Mouse (Mus musculus): ENCODE measurements around the gene Rbpj. TPM values are rescaled to one million over a fixed set of nuclear protein-coding genes. Genes with fewer than 3 reads are reported as not detected.

The Rbpj gene
- polyA plus RNA-seq, 1 experiment from 2014 or later: 38.7 TPM

- H3K27me3 ChIP-seq (replicated peaks; ENCODE audit: control insufficient read depth, insufficient read depth, low read length): no peaks in the 10 kb centered on the region
- H3K9ac ChIP-seq (replicated peaks; ENCODE audit: low read depth, low read length): no peak overlapping the region
- 79% methylated on average over 3 of the region's 3 CpGs for WGBS
- H3K4me3 ChIP-seq (replicated peaks; ENCODE audit: low read length): no peak overlapping the region
- no peaks in the 10 kb centered on the region for H3K36me3 ChIP-seq (ENCODE audit: control insufficient read depth, insufficient read depth)
- no peak for ATAC-seq
- no peaks in the 10 kb centered on the region for H3K4me1 ChIP-seq (replicated peaks; ENCODE audit: control insufficient read depth, insufficient read depth, low read length)
- H3K9me3 ChIP-seq (ENCODE audit: control insufficient read depth, low read length): no peaks in the 10 kb centered on the region
- no peak overlapping the region for H3K4me2 ChIP-seq (ENCODE audit: low read length)
- no peak overlapping the region for H3K27ac ChIP-seq (ENCODE audit: low read length)
These were observed 26.3 kb upstream of the Rbpj start for GRCm38 (mm10) chr5:53439655-53440054.

GRCm38 (mm10) chr5:53444030-53444429 is 21.9 kb upstream of the Rbpj start:
- H3K27me3 ChIP-seq (replicated peaks; ENCODE audit: control insufficient read depth, insufficient read depth, low read length): no peaks in the 10 kb centered on the region
- H3K9ac ChIP-seq (replicated peaks; ENCODE audit: low read depth, low read length): no peak overlapping the region
- H3K36me3 ChIP-seq (ENCODE audit: control insufficient read depth, insufficient read depth): no peaks in the 10 kb centered on the region
- H3K4me2 ChIP-seq (ENCODE audit: low read length): no peak overlapping the region
- WGBS: 81% methylated on average over 4 of the region's 5 CpGs
- H3K27ac ChIP-seq (ENCODE audit: low read length): no peak overlapping the region
- no peak for ATAC-seq
- no peaks in the 10 kb centered on the region for H3K4me1 ChIP-seq (replicated peaks; ENCODE audit: control insufficient read depth, insufficient read depth, low read length)
- H3K9me3 ChIP-seq (ENCODE audit: control insufficient read depth, low read length): no peaks in the 10 kb centered on the region
- no peak overlapping the region for H3K4me3 ChIP-seq (replicated peaks; ENCODE audit: low read length)

- Histone ChIP-seq H3K27ac (ENCODE audit: low read length) (no peak overlapping the region), H3K36me3 (ENCODE audit: control insufficient read depth, insufficient read depth) (no peaks in the 10 kb centered on the region), H3K9me3 (ENCODE audit: control insufficient read depth, low read length) (no peaks in the 10 kb centered on the region), H3K4me3 (replicated peaks; ENCODE audit: low read length) (no peak overlapping the region), H3K27me3 (replicated peaks; ENCODE audit: control insufficient read depth, insufficient read depth, low read length) (no peaks in the 10 kb centered on the region), H3K9ac (replicated peaks; ENCODE audit: low read depth, low read length) (no peak overlapping the region), H3K4me2 (ENCODE audit: low read length) (no peak overlapping the region), H3K4me1 (replicated peaks; ENCODE audit: control insufficient read depth, insufficient read depth, low read length) (no peaks in the 10 kb centered on the region)
- WGBS: 63% methylated on average over 9 of the region's 9 CpGs
- ATAC-seq: no peak
These were observed 15.0 kb upstream of the Rbpj start for GRCm38 (mm10) chr5:53450945-53451344.

GRCm38 (mm10) chr5:53451829-53452228 is 14.1 kb upstream of the Rbpj start:
- 95% methylated on average over 8 of the region's 8 CpGs for WGBS

GRCm38 (mm10) chr5:53452920-53453319 is 13.0 kb upstream of the Rbpj start:
- Histone ChIP-seq H3K9me3 (ENCODE audit: control insufficient read depth, low read length) (no peaks in the 10 kb centered on the region), H3K4me3 (replicated peaks; ENCODE audit: low read length) (no peak overlapping the region), H3K4me2 (ENCODE audit: low read length) (no peak overlapping the region), H3K9ac (replicated peaks; ENCODE audit: low read depth, low read length) (no peak overlapping the region), H3K27ac (ENCODE audit: low read length) (no peak overlapping the region), H3K27me3 (replicated peaks; ENCODE audit: control insufficient read depth, insufficient read depth, low read length) (no peaks in the 10 kb centered on the region), H3K36me3 (ENCODE audit: control insufficient read depth, insufficient read depth) (no peaks in the 10 kb centered on the region), H3K4me1 (replicated peaks; ENCODE audit: control insufficient read depth, insufficient read depth, low read length) (no peaks in the 10 kb centered on the region)
- WGBS: 87% methylated on average over 3 of the region's 3 CpGs
- ATAC-seq: no peak

More at GRCm38 (mm10) chr5:53451829-53452228, 14.1 kb upstream of the Rbpj start:
- no peak overlapping the region for H3K9ac ChIP-seq (replicated peaks; ENCODE audit: low read depth, low read length)
- H3K4me1 ChIP-seq (replicated peaks; ENCODE audit: control insufficient read depth, insufficient read depth, low read length): no peaks in the 10 kb centered on the region
- H3K27me3 ChIP-seq (replicated peaks; ENCODE audit: control insufficient read depth, insufficient read depth, low read length): no peaks in the 10 kb centered on the region
- no peak overlapping the region for H3K4me2 ChIP-seq (ENCODE audit: low read length)
- H3K4me3 ChIP-seq (replicated peaks; ENCODE audit: low read length): no peak overlapping the region
- no peak for ATAC-seq
- H3K36me3 ChIP-seq (ENCODE audit: control insufficient read depth, insufficient read depth): no peaks in the 10 kb centered on the region
- H3K9me3 ChIP-seq (ENCODE audit: control insufficient read depth, low read length): no peaks in the 10 kb centered on the region
- H3K27ac ChIP-seq (ENCODE audit: low read length): no peak overlapping the region

- Histone ChIP-seq H3K27me3 (replicated peaks; ENCODE audit: control insufficient read depth, insufficient read depth, low read length) (no peaks in the 10 kb centered on the region), H3K9ac (replicated peaks; ENCODE audit: low read depth, low read length) (no peak overlapping the region), H3K4me2 (ENCODE audit: low read length) (no peak overlapping the region), H3K9me3 (ENCODE audit: control insufficient read depth, low read length) (no peaks in the 10 kb centered on the region), H3K4me3 (replicated peaks; ENCODE audit: low read length) (no peak overlapping the region), H3K4me1 (replicated peaks; ENCODE audit: control insufficient read depth, insufficient read depth, low read length) (no peaks in the 10 kb centered on the region), H3K36me3 (ENCODE audit: control insufficient read depth, insufficient read depth) (no peaks in the 10 kb centered on the region), H3K27ac (ENCODE audit: low read length) (no peak overlapping the region)
- no peak for ATAC-seq
- WGBS: 88% methylated on average over 9 of the region's 9 CpGs
These were observed 11.2 kb upstream of the Rbpj start for GRCm38 (mm10) chr5:53454706-53455105.

GRCm38 (mm10) chr5:53455459-53455858 is 10.5 kb upstream of the Rbpj start:
- H3K4me3 ChIP-seq (replicated peaks; ENCODE audit: low read length): no peak overlapping the region
- no peaks in the 10 kb centered on the region for H3K36me3 ChIP-seq (ENCODE audit: control insufficient read depth, insufficient read depth)
- H3K9ac ChIP-seq (replicated peaks; ENCODE audit: low read depth, low read length): no peak overlapping the region
- no peak overlapping the region for H3K4me2 ChIP-seq (ENCODE audit: low read length)
- ATAC-seq: no peak
- WGBS: 97% methylated on average over 5 of the region's 5 CpGs
- H3K9me3 ChIP-seq (ENCODE audit: control insufficient read depth, low read length): no peaks in the 10 kb centered on the region
- no peaks in the 10 kb centered on the region for H3K4me1 ChIP-seq (replicated peaks; ENCODE audit: control insufficient read depth, insufficient read depth, low read length)
- H3K27ac ChIP-seq (ENCODE audit: low read length): no peak overlapping the region
- no peaks in the 10 kb centered on the region for H3K27me3 ChIP-seq (replicated peaks; ENCODE audit: control insufficient read depth, insufficient read depth, low read length)

- no peaks in the 10 kb centered on the region for H3K4me1 ChIP-seq (replicated peaks; ENCODE audit: control insufficient read depth, insufficient read depth, low read length)
- ATAC-seq: no peak
- H3K27me3 ChIP-seq (replicated peaks; ENCODE audit: control insufficient read depth, insufficient read depth, low read length): no peaks in the 10 kb centered on the region
- no peaks in the 10 kb centered on the region for H3K36me3 ChIP-seq (ENCODE audit: control insufficient read depth, insufficient read depth)
- H3K27ac ChIP-seq (ENCODE audit: low read length): no peak overlapping the region
- no peaks in the 10 kb centered on the region for H3K9me3 ChIP-seq (ENCODE audit: control insufficient read depth, low read length)
- no peak overlapping the region for H3K4me2 ChIP-seq (ENCODE audit: low read length)
- H3K4me3 ChIP-seq (replicated peaks; ENCODE audit: low read length): no peak overlapping the region
- no peak overlapping the region for H3K9ac ChIP-seq (replicated peaks; ENCODE audit: low read depth, low read length)
- 80% methylated on average over 5 of the region's 5 CpGs for WGBS
These were observed 5.8 kb upstream of the Rbpj start for GRCm38 (mm10) chr5:53460196-53460595.

- H3K27ac ChIP-seq (ENCODE audit: low read length): no peak overlapping the region
- H3K4me3 ChIP-seq (replicated peaks; ENCODE audit: low read length): no peak overlapping the region
- H3K9me3 ChIP-seq (ENCODE audit: control insufficient read depth, low read length): no peaks in the 10 kb centered on the region
- H3K4me1 ChIP-seq (replicated peaks; ENCODE audit: control insufficient read depth, insufficient read depth, low read length): no peaks in the 10 kb centered on the region
- no peak for ATAC-seq
- H3K4me2 ChIP-seq (ENCODE audit: low read length): no peak overlapping the region
- H3K27me3 ChIP-seq (replicated peaks; ENCODE audit: control insufficient read depth, insufficient read depth, low read length): no peaks in the 10 kb centered on the region
- 89% methylated on average over 11 of the region's 11 CpGs for WGBS
- H3K36me3 ChIP-seq (ENCODE audit: control insufficient read depth, insufficient read depth): no peaks in the 10 kb centered on the region
- no peak overlapping the region for H3K9ac ChIP-seq (replicated peaks; ENCODE audit: low read depth, low read length)
These were observed 2.6 kb upstream of the Rbpj start for GRCm38 (mm10) chr5:53463098-53464018.
